Mouse (Mus musculus): ENCODE data around the gene Hoxb1. TPM values are rescaled to one million over a fixed set of nuclear protein-coding genes. Genes with fewer than 3 reads are reported as not detected.

Gene Hoxb1
- polyA plus RNA-seq, 1 experiment from 2014 or later = not detected

- 7% methylated on average over 43 of the region's 45 CpGs for WGBS
- Histone ChIP-seq H3K27me3 (replicated peaks) (peaks cover 27% of the 10 kb centered on the region), H3K9ac (peak overlapping the region; percentile 9; the same call in 1 of the 2 replicates), H3K4me2 (peak overlapping the region; percentile 65), H3K36me3 (no peaks in the 10 kb centered on the region), H3K4me1 (peaks cover 44% of the 10 kb centered on the region), H3K4me3 (replicated peaks) (peak overlapping the region; percentile 32), H3K27ac (peak overlapping the region; percentile 94), H3K9me3 (no peaks in the 10 kb centered on the region)
- ATAC-seq (ENCODE audit: insufficient read depth, low FRiP score, low read depth) = no peak
These were observed 19.4 kb upstream of the Hoxb1 start for GRCm38 (mm10) chr11:96345893-96346806.

- Histone ChIP-seq H3K27me3 (replicated peaks) (peaks cover 30% of the 10 kb centered on the region), H3K9me3 (no peaks in the 10 kb centered on the region), H3K4me3 (replicated peaks) (no peak overlapping the region), H3K36me3 (no peaks in the 10 kb centered on the region), H3K4me2 (no peak overlapping the region), H3K9ac (no peak overlapping the region), H3K27ac (peak overlapping the region; percentile 94), H3K4me1 (peaks cover 46% of the 10 kb centered on the region)
- no peak for ATAC-seq (ENCODE audit: insufficient read depth, low FRiP score, low read depth)
- 34% methylated on average over 5 of the region's 5 CpGs for WGBS
These were observed 18.5 kb upstream of the Hoxb1 start for GRCm38 (mm10) chr11:96346916-96347520.

- peaks cover 31% of the 10 kb centered on the region for H3K27me3 ChIP-seq (replicated peaks)
These were observed 17.8 kb upstream of the Hoxb1 start for GRCm38 (mm10) chr11:96347717-96348116.

GRCm38 (mm10) chr11:96348141-96348928 is 17.2 kb upstream of the Hoxb1 start:
- Histone ChIP-seq H3K4me3 (replicated peaks) (no peak overlapping the region), H3K36me3 (no peaks in the 10 kb centered on the region), H3K4me1 (peaks cover 46% of the 10 kb centered on the region), H3K9me3 (no peaks in the 10 kb centered on the region), H3K4me2 (peak overlapping the region; percentile 34; the same call in 1 of the 2 replicates), H3K27ac (peak overlapping the region; percentile 98), H3K9ac (no peak overlapping the region), H3K27me3 (replicated peaks) (peaks cover 29% of the 10 kb centered on the region)
- no peak for ATAC-seq (ENCODE audit: insufficient read depth, low FRiP score, low read depth)
- 18% methylated on average over 21 of the region's 21 CpGs for WGBS

More at GRCm38 (mm10) chr11:96347717-96348116, 17.8 kb upstream of the Hoxb1 start:
- Histone ChIP-seq H3K36me3 (no peaks in the 10 kb centered on the region), H3K4me1 (peaks cover 46% of the 10 kb centered on the region), H3K4me3 (replicated peaks) (no peak overlapping the region), H3K9me3 (no peaks in the 10 kb centered on the region), H3K4me2 (peak overlapping the region; percentile 34; the same call in 1 of the 2 replicates), H3K27ac (peak overlapping the region; percentile 98), H3K9ac (no peak overlapping the region)
- no peak for ATAC-seq (ENCODE audit: insufficient read depth, low FRiP score, low read depth)
- 17% methylated on average over 4 of the region's 4 CpGs for WGBS

- Histone ChIP-seq H3K9ac (no peak overlapping the region), H3K27me3 (replicated peaks) (peaks cover 26% of the 10 kb centered on the region), H3K9me3 (no peaks in the 10 kb centered on the region), H3K36me3 (no peaks in the 10 kb centered on the region), H3K4me3 (replicated peaks) (no peak overlapping the region), H3K27ac (peak overlapping the region; percentile 98), H3K4me2 (peak overlapping the region; percentile 22; the same call in 1 of the 2 replicates), H3K4me1 (peaks cover 44% of the 10 kb centered on the region)
- 48% methylated on average over 3 of the region's 3 CpGs for whole genome bisulfite sequencing
- no peak for ATAC-seq (ENCODE audit: insufficient read depth, low FRiP score, low read depth)
These were observed 16.6 kb upstream of the Hoxb1 start for GRCm38 (mm10) chr11:96348988-96349387.

GRCm38 (mm10) chr11:96349491-96350340 is 15.8 kb upstream of the Hoxb1 start:
- H3K4me3 ChIP-seq (replicated peaks) = peak overlapping the region; percentile 12; the same call in 1 of the 2 replicates
- peaks cover 41% of the 10 kb centered on the region for H3K4me1 ChIP-seq
- no peaks in the 10 kb centered on the region for H3K9me3 ChIP-seq
- peaks cover 23% of the 10 kb centered on the region for H3K27me3 ChIP-seq (replicated peaks)
- no peak for ATAC-seq (ENCODE audit: insufficient read depth, low FRiP score, low read depth)
- peak overlapping the region; percentile 22 for H3K4me2 ChIP-seq
- H3K27ac ChIP-seq = peak overlapping the region; percentile 98
- no peaks in the 10 kb centered on the region for H3K36me3 ChIP-seq
- 16% methylated on average over 14 of the region's 14 CpGs for WGBS
- H3K9ac ChIP-seq = no peak overlapping the region

- Histone ChIP-seq H3K9ac (no peak within 1 kb of the TSS), H3K36me3 (no peaks in the 10 kb centered on the region), H3K27me3 (replicated peaks) (peaks cover 17% of the 10 kb centered on the region), H3K4me2 (peak within 1 kb of the TSS; percentile 72), H3K4me3 (replicated peaks) (peak within 1 kb of the TSS; percentile 56; the same call in 1 of the 2 replicates), H3K9me3 (no peaks in the 10 kb centered on the region), H3K4me1 (peaks cover 39% of the 10 kb centered on the region), H3K27ac (peak within 1 kb of the TSS; percentile 98)
- ATAC-seq (ENCODE audit: insufficient read depth, low FRiP score, low read depth) = no peak
- WGBS = 14% methylated on average over 2 of the region's 2 CpGs
These were observed 15.3 kb upstream of the Hoxb1 start, which contains the start of gene Hoxb2 for GRCm38 (mm10) chr11:96350341-96350624. Gene Hoxb2 (plus strand): TSS chr11:96350525.

- H3K9me3 ChIP-seq = no peaks in the 10 kb centered on the region
- peak overlapping the region; percentile 72 for H3K4me2 ChIP-seq
- H3K9ac ChIP-seq = no peak overlapping the region
- peak overlapping the region; percentile 56; the same call in 1 of the 2 replicates for H3K4me3 ChIP-seq (replicated peaks)
- H3K4me1 ChIP-seq = peaks cover 35% of the 10 kb centered on the region
- H3K36me3 ChIP-seq = no peaks in the 10 kb centered on the region
- H3K27ac ChIP-seq = peak overlapping the region; percentile 98
- ATAC-seq (ENCODE audit: insufficient read depth, low FRiP score, low read depth) = no peak
- H3K27me3 ChIP-seq (replicated peaks) = peaks cover 12% of the 10 kb centered on the region
- WGBS = 47% methylated on average over 2 of the region's 2 CpGs
These were observed 14.8 kb upstream of the Hoxb1 start for GRCm38 (mm10) chr11:96350791-96351190.

GRCm38 (mm10) chr11:96351312-96351711 is 14.2 kb upstream of the Hoxb1 start:
- Histone ChIP-seq H3K4me1 (peaks cover 29% of the 10 kb centered on the region; the same call in 1 of the 2 replicates), H3K9me3 (no peaks in the 10 kb centered on the region), H3K9ac (no peak overlapping the region), H3K4me3 (replicated peaks) (peak overlapping the region; percentile 56), H3K27ac (peak overlapping the region; percentile 98), H3K4me2 (peak overlapping the region; percentile 72), H3K27me3 (replicated peaks) (peaks cover 7% of the 10 kb centered on the region), H3K36me3 (no peaks in the 10 kb centered on the region)
- 8% methylated on average over 11 of the region's 11 CpGs for WGBS
- ATAC-seq (ENCODE audit: insufficient read depth, low FRiP score, low read depth) = no peak

GRCm38 (mm10) chr11:96351831-96352230 is 13.7 kb upstream of the Hoxb1 start:
- Histone ChIP-seq H3K4me3 (replicated peaks) (peak overlapping the region; percentile 56), H3K9ac (peak overlapping the region; percentile 71; the same call in 1 of the 2 replicates), H3K36me3 (no peaks in the 10 kb centered on the region), H3K27ac (peak overlapping the region; percentile 98), H3K4me1 (peaks cover 26% of the 10 kb centered on the region; the same call in 1 of the 2 replicates), H3K4me2 (peak overlapping the region; percentile 72), H3K9me3 (no peaks in the 10 kb centered on the region), H3K27me3 (replicated peaks) (peaks cover 4% of the 10 kb centered on the region; the same call in 1 of the 2 replicates)
- 3% methylated on average over 22 of the region's 22 CpGs for WGBS
- ATAC-seq (ENCODE audit: insufficient read depth, low FRiP score, low read depth) = peak; percentile 58
